Mouse (Mus musculus) brown adipose tissue, adult 24 weeks (tissue): Measurements from ENCODE around the gene Smox. TPM values are rescaled to one million over a fixed set of nuclear protein-coding genes. Genes with fewer than 3 reads are reported as not detected.

ENCODE experiments used
- H3K27ac ChIP-seq: fragments of 200-500 bp; replicated peaks from 2 replicates; pipeline ENCODE4 v1.5.1; 2012; ENCODE audit warnings: low read depth, mild to moderate bottlenecking, low read length
- H3K4me1 ChIP-seq: fragments of 200-500 bp; 2 replicates; pipeline ENCODE4 v1.6.1; 2012; ENCODE audit warnings: low read length, mixed read lengths; ENCODE audit not compliant: control insufficient read depth, insufficient read depth, insufficient read length
- H3K4me3 ChIP-seq: fragments of 200-500 bp; 2 replicates; pipeline ENCODE4 v1.5.1; 2012; ENCODE audit warnings: low read depth, mild to moderate bottlenecking, low read length, moderate library complexity; ENCODE audit not compliant: insufficient read depth
- polyA plus RNA-seq: library from polyadenylated mRNA; stranded (reverse); fragments of >200 nt; gene quantifications from 2 replicates; pipeline ENCODE4 v1.2.4, GENCODE M21; 2012; ENCODE audit not compliant: missing spikeins, insufficient read depth, insufficient read length

The Smox gene
- polyA plus RNA-seq = 6.2 and 6.6 TPM in 2 replicates

DNA sequence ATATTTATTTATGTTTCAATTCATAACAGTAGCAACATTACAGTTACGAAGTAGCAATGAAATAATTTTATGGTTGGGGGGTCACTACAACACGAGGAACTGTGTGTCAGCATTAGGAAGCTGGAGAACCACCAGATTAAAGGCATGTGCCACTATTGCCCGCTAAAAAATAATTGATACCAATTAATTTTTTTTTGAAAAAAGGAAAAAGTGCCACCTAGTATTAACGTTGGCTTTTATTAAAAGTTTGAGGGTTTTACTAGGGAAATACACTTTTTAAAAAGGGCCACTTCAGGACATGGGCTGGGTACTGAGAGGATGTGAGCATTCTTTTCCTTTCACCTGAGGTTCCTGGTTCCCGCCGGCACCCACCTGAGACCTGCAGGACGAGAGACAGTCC lies at the start of gene Smox:
Smox (plus strand) TSS at position 301 of the 400 bp plus-strand sequence.
- peak within 1 kb of the TSS; percentile 56; the same call in 1 of the 2 replicates for H3K27ac ChIP-seq
- peaks cover 6% of the 10 kb centered on the region for H3K4me1 ChIP-seq
- H3K4me3 ChIP-seq = peak within 1 kb of the TSS; percentile 91

- H3K27ac ChIP-seq = no peak overlapping the region
- no peak overlapping the region for H3K4me3 ChIP-seq
- no peaks in the 10 kb centered on the region for H3K4me1 ChIP-seq
Observed at GRCm38 (mm10) chr2:131443084-131443890, 48.0 kb upstream of the Smox start.

DNA sequence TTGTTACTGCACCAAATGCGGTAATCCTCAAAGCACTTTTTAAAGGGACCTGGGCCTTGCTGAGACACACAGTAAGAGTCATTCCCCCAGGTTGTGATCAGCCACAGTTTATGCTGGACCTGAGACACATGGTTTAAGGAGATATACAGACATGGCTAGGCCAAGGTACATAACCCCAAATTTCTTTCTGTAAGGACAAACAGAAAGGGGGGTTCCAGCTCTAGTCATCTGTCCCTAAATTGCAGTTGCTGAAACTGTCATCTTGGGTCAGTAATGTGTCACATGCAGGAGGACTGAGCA lies 47.5 kb upstream of the Smox start:
- no peaks in the 10 kb centered on the region for H3K4me1 ChIP-seq
- H3K4me3 ChIP-seq = no peak overlapping the region
- no peak overlapping the region for H3K27ac ChIP-seq

DNA sequence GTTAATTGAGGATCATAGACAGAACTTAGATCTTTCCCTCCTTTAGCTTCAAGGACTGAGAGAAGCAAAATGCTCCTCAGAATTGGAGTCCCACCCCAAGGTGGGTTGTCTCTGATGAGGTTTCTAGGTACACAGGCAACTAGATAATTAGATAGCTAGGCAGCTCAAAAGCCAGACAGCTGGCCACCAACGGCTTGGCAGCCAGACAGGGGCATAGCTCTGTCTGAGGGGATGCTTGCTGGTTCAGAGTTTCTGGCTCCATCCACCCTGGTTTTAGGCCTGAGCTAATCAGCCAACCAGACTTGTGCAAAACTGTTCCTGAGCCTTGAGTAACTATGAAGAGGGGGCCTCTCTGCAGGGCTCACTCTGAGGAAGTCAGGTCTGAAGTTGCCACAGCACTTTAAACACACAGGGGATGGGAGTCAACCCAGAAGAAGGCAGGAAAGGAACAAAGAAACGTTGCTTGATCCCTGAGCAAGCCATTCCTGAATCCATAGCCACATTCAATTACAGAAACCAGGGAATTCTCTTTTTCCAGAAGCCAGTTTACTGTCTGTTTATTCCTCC lies 44.8 kb upstream of the Smox start:
- Histone ChIP-seq H3K4me1 (no peaks in the 10 kb centered on the region), H3K4me3 (no peak overlapping the region), H3K27ac (no peak overlapping the region)

DNA sequence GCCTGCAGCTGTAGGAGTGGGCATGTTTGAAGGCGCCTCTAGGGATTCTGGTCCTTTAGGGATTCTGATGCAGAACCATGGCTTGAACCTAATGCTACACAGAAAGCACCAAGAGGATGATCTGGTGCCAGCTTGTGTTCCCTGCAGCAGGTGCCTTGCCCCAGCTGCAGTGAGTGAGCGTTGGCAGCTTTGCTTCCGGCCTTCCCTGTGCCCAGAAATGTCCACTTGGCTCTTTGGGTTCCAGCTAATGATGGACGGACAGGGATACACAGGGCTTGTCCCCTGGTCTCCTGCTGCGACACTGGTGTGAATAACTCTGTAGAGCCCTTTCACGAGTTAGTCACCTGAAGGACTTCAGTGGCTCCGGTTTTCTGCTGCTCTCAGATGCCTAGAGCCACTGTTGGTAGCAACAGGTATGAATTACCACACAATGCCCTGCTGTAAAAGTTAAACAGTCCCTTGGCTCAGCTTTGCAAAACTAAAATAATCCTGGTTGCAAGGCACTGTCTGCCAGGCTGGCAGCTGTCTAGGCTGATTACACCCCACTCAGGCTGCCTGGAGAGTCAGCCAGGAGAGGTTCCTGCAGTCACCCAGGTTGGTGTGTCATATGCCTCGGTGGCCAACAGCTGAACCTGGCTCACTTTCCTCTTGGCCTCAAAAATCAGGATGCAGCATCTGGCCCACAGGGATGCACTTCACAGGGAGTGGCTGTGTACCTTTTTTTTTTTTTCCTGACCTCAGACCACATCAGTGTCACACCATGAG lies 43.5 kb upstream of the Smox start:
- Histone ChIP-seq H3K4me1 (peaks cover 4% of the 10 kb centered on the region; the same call in 1 of the 2 replicates), H3K4me3 (no peak overlapping the region), H3K27ac (no peak overlapping the region)

GRCm38 (mm10) chr2:131448353-131448752 lies 42.9 kb upstream of the Smox start:
- H3K4me3 ChIP-seq = no peak overlapping the region
- no peak overlapping the region for H3K27ac ChIP-seq
- peaks cover 4% of the 10 kb centered on the region; the same call in 1 of the 2 replicates for H3K4me1 ChIP-seq

GRCm38 (mm10) chr2:131449720-131450119 lies 41.6 kb upstream of the Smox start:
- Histone ChIP-seq H3K4me1 (peaks cover 4% of the 10 kb centered on the region; the same call in 1 of the 2 replicates), H3K4me3 (no peak overlapping the region), H3K27ac (no peak overlapping the region)

GRCm38 (mm10) chr2:131450491-131450890 lies 40.8 kb upstream of the Smox start:
- no peak overlapping the region for H3K4me3 ChIP-seq
- H3K27ac ChIP-seq = no peak overlapping the region
- peaks cover 4% of the 10 kb centered on the region; the same call in 1 of the 2 replicates for H3K4me1 ChIP-seq

GRCm38 (mm10) chr2:131457728-131458127 lies 33.6 kb upstream of the Smox start:
- H3K4me1 ChIP-seq = peaks cover 6% of the 10 kb centered on the region; the same call in 1 of the 2 replicates
- H3K27ac ChIP-seq = no peak overlapping the region
- no peak overlapping the region for H3K4me3 ChIP-seq

GRCm38 (mm10) chr2:131460946-131461682 lies 30.2 kb upstream of the Smox start:
- Histone ChIP-seq H3K4me1 (peaks cover 6% of the 10 kb centered on the region; the same call in 1 of the 2 replicates), H3K27ac (peak overlapping the region; percentile 51), H3K4me3 (no peak overlapping the region)

- H3K27ac ChIP-seq = no peak overlapping the region
Observed at GRCm38 (mm10) chr2:131462991-131463390, 28.3 kb upstream of the Smox start.

DNA sequence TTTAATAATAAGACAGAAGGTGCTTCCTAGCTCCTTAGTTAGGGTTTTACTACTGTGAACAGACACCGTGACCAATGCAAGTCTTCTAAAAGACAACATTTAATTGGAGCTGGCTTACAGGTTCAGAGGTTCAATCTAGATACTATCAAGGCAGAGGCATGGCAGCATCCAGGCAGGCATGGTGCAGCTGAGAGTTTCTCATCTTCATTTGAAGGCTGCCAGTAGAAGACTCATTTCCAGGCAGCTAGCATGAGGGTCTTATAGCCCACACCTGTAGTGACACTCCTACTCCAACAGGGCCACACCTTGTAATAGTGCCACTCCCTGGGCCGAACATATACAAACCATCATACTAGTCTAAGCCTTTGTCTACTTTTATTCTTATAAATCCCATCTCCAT lies 27.1 kb upstream of the Smox start:
- H3K4me3 ChIP-seq = no peak overlapping the region
- H3K4me1 ChIP-seq = peaks cover 6% of the 10 kb centered on the region; the same call in 1 of the 2 replicates

More at GRCm38 (mm10) chr2:131462991-131463390, 28.3 kb upstream of the Smox start:
- H3K4me1 ChIP-seq = peaks cover 6% of the 10 kb centered on the region; the same call in 1 of the 2 replicates
- no peak overlapping the region for H3K4me3 ChIP-seq

GRCm38 (mm10) chr2:131466732-131467131 lies 24.6 kb upstream of the Smox start:
- H3K27ac ChIP-seq = no peak overlapping the region
- no peak overlapping the region for H3K4me3 ChIP-seq

More for the DNA sequence above, 27.1 kb upstream of the Smox start:
- no peak overlapping the region for H3K27ac ChIP-seq

DNA sequence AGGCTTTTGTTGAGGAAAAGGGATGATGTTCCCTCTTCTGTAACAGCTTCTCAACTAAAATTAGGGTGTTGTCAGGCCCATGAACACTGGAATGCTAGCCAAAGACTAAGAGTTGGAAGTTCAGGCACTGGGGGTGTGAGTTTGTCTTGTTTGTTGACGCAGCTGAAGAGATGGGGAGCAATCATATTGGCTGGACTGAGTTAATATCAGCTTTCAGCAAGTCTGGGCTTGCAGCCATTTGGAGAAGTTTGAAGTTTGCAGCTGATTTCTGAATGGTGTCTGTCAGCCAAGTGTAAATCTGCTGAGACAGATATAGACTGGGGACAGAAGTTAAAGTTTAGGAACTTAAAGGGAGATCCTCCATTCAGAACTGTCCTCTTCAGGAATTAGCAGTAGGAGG lies 21.4 kb upstream of the Smox start:
- Histone ChIP-seq H3K4me3 (no peak overlapping the region), H3K4me1 (no peaks in the 10 kb centered on the region), H3K27ac (no peak overlapping the region)

More at GRCm38 (mm10) chr2:131466732-131467131, 24.6 kb upstream of the Smox start:
- H3K4me1 ChIP-seq = peaks cover under 1% of the 10 kb centered on the region; the same call in 1 of the 2 replicates
